Comparison of ENCODE assay signal across 10 mouse cellular contexts in the genomic region with DNA sequence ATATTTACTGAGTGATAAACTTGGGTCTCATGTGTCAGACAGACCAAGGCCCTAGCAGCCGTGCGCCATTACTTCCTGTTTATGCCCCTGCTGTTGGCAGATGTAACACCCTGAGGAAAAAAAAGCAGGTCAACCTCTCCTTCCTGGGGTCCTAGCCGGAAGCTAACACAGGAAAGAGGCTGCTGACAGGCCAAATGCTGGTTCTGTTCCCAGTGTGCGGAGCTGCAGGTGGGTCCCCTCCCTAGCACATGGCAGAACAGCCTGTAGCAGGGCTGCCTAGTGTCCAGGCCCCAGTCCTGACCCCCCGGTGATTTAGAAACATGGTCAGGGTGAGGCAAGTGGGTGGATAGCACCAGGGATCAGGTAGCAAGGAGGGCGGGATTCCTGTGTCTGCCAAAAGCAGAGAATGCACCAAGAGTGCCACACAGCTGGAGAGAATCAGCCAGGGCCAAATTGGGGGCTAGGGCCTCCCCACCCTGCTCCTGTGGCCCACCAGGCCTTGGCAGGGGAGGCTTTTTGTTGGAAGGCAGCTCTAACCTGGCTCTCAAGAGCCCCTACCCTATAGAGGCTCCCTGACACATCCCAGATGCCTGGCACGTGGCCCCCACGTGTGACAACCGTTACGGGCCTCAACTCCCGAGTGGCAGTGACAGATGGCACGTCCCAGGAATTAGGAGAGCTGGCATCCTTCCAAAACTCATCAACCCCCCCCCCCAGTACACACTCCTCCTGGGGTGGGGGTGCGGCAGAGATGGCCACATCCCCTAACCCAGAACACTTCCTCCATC. TPM values are rescaled to one million over a fixed set of nuclear protein-coding genes. Genes with fewer than 3 reads are reported as not detected.
DNase-seq lines count a peak whose midpoint lies in the region; ATAC-seq lines count a peak whose summit lies in the region.
"Had no signal": no experiment of that assay in that cellular context is flagged by ENCODE, and none has a peak within 500 bp of the region (broad histone marks: within the 10 kb centered on the region; RNA-seq: fewer than 3 reads in every experiment).

No protein-coding gene starts in this region.

- no peak overlapping the region for H3K9ac ChIP-seq in hindbrain, embryonic 14.5 days

- peaks cover 62% of the 10 kb centered on the region for H3K4me1 ChIP-seq in embryonic facial prominence, embryonic 10.5 days
- H3K4me1 ChIP-seq in hindbrain, embryonic 14.5 days (replicated peaks; ENCODE audit: control insufficient read depth, insufficient read depth, low read length), result peaks cover 16% of the 10 kb centered on the region

- no peaks in the 10 kb centered on the region for H3K9me3 ChIP-seq in embryonic facial prominence, embryonic 10.5 days
- no peaks in the 10 kb centered on the region for H3K9me3 ChIP-seq in hindbrain, embryonic 14.5 days (ENCODE audit: control insufficient read depth, low read length)

- H3K4me2 ChIP-seq in hindbrain, embryonic 14.5 days (replicated peaks), result no peak overlapping the region

- DNase-seq in kidney, adult 11 months, result peak; percentile 60
- no peak for DNase-seq in kidney, postnatal 10 days
- DNase-seq in embryonic facial prominence, embryonic 10.5 days (ENCODE audit: low spot score), result no peak
- no peak for DNase-seq in hindbrain, embryonic 14.5 days (ENCODE audit: low spot score)
- peak; percentile 38 for DNase-seq in naive thymus-derived CD4-positive, alpha-beta T cell, adult 2 months (ENCODE audit: low read depth)
- no peak for DNase-seq in urinary bladder, postnatal 36 days (ENCODE audit: low spot score in 2 of 2)
- DNase-seq in c-Kit-positive CD71-positive TER-119-positive erythroid progenitor cells, embryonic 14.5 days (ENCODE audit: low spot score), result no peak

- no peaks in the 10 kb centered on the region for H3K27me3 ChIP-seq in embryonic facial prominence, embryonic 10.5 days (replicated peaks; ENCODE audit: low read depth, poor library complexity, severe bottlenecking)
- no peaks in the 10 kb centered on the region for H3K27me3 ChIP-seq in hindbrain, embryonic 14.5 days (ENCODE audit: control insufficient read depth, insufficient read depth, low read length)

- H3K36me3 ChIP-seq in embryonic facial prominence, embryonic 10.5 days (replicated peaks), result 0 out of 2 replicates have a peak, but pooled peaks cover 9% of the 10 kb centered on the region
- H3K36me3 ChIP-seq in hindbrain, embryonic 14.5 days (replicated peaks; ENCODE audit: control insufficient read depth, insufficient read depth), result no peaks in the 10 kb centered on the region

- H3K27ac ChIP-seq in embryonic facial prominence, embryonic 10.5 days (replicated peaks), result peak overlapping the region; percentile 31; the same call in 1 of the 2 replicates
- no peak overlapping the region for H3K27ac ChIP-seq in hindbrain, embryonic 14.5 days

- no peak overlapping the region for H3K4me3 ChIP-seq in embryonic facial prominence, embryonic 10.5 days
- no peak overlapping the region for H3K4me3 ChIP-seq in hindbrain, embryonic 14.5 days (replicated peaks; ENCODE audit: low read length)

- ATAC-seq in hindbrain, embryonic 14.5 days (ENCODE audit: low FRiP score), result peak; percentile 10; the same call in 1 of the 2 replicates
- ATAC-seq in erythroid progenitor cell, adult 5-6 weeks (replicated peaks; ENCODE audit: low FRiP score, poor library complexity, severe bottlenecking), result no peak

- WGBS in embryonic facial prominence, embryonic 10.5 days, result 72% methylated on average over 13 of the region's 13 CpGs
- 49% methylated on average over 13 of the region's 13 CpGs for WGBS in hindbrain, embryonic 14.5 days

RNA-seq across cellular contexts. Expression of gene Plxnd1, which starts 23.3 kb away (rescaled TPM):
- polyA plus RNA-seq in embryonic facial prominence, embryonic 10.5 days (2016; fragmentation: Nextera tagmentation; extraction: Ambion mirVana), result 26.8 and 28.1 TPM in 2 replicates
- 11.6 and 14.7 TPM in 2 replicates for polyA plus RNA-seq in hindbrain, embryonic 14.5 days (2014; fragmentation: Nextera tagmentation; extraction: Ambion mirVana)
- total RNA-seq in erythroid progenitor cell, adult 5-6 weeks (2015; ENCODE audit: low replicate concordance), result 9.6 and 22.3 TPM in 2 replicates
- total RNA-seq in erythroid progenitor cell, adult 5-6 weeks (2017; ENCODE audit: low replicate concordance), result 2.0 and 2.3 TPM in 2 replicates

RNA-seq across cellular contexts. Expression of gene H1foo, which starts 26.7 kb away (rescaled TPM):
- not detected in 2 replicates for polyA plus RNA-seq in embryonic facial prominence, embryonic 10.5 days (2016; fragmentation: Nextera tagmentation; extraction: Ambion mirVana)
- not detected in 2 replicates for polyA plus RNA-seq in hindbrain, embryonic 14.5 days (2014; fragmentation: Nextera tagmentation; extraction: Ambion mirVana)
- not detected in 2 replicates for total RNA-seq in erythroid progenitor cell, adult 5-6 weeks (2015; ENCODE audit: low replicate concordance)
- not detected in 2 replicates for total RNA-seq in erythroid progenitor cell, adult 5-6 weeks (2017; ENCODE audit: low replicate concordance)
- total RNA-seq: left cerebral cortex, adult 18-20 months; neutrophil, adult 5-6 weeks had no signal

RNA-seq across cellular contexts. Expression of gene Rho, which starts 39.9 kb away (rescaled TPM):
- 0.33 and 0.51 TPM in 2 replicates for polyA plus RNA-seq in embryonic facial prominence, embryonic 10.5 days (2016; fragmentation: Nextera tagmentation; extraction: Ambion mirVana)
- 0.08 and 0.53 TPM in 2 replicates for polyA plus RNA-seq in hindbrain, embryonic 14.5 days (2014; fragmentation: Nextera tagmentation; extraction: Ambion mirVana)
- total RNA-seq in erythroid progenitor cell, adult 5-6 weeks (2015; ENCODE audit: low replicate concordance), result not detected in 2 replicates
- total RNA-seq in erythroid progenitor cell, adult 5-6 weeks (2017; ENCODE audit: low replicate concordance), result not detected in 2 replicates

Comparison
In these comparisons a context has a peak if more than half of its experiments do, and no peak if none do; other contexts are left out.
1. DNase-seq: peak in kidney, adult 11 months (single experiment) and naive thymus-derived CD4-positive, alpha-beta T cell, adult 2 months (single experiment); none in kidney, postnatal 10 days (single experiment), embryonic facial prominence, embryonic 10.5 days (single experiment), hindbrain, embryonic 14.5 days (single experiment), urinary bladder, postnatal 36 days (0 of 2) and c-Kit-positive CD71-positive TER-119-positive erythroid progenitor cells, embryonic 14.5 days (single experiment).